Mouse (Mus musculus): ENCODE data around the gene Shld2. TPM values are rescaled to one million over a fixed set of nuclear protein-coding genes. Genes with fewer than 3 reads are reported as not detected.

Gene Shld2
- polyA plus RNA-seq, 1 experiment from 2014 or later = 5.9 TPM

- no peak overlapping the region for H3K4me3 ChIP-seq
- peak overlapping the region; percentile 41; the same call in 1 of the 2 replicates for H3K27ac ChIP-seq (replicated peaks)
- no peak overlapping the region for H3K9ac ChIP-seq
- H3K27me3 ChIP-seq (replicated peaks) = peaks cover 32% of the 10 kb centered on the region
- H3K9me3 ChIP-seq = no peaks in the 10 kb centered on the region
- 49% methylated on average over 6 of the region's 6 CpGs for WGBS
- no peak for ATAC-seq (ENCODE audit: extremely low read depth, insufficient number of reproducible peaks, low FRiP score, low TSS enrichment)
- peaks cover 13% of the 10 kb centered on the region for H3K4me1 ChIP-seq
- H3K36me3 ChIP-seq = no peaks in the 10 kb centered on the region
- H3K4me2 ChIP-seq = no peak overlapping the region
These were observed 94.7 kb downstream of the Shld2 start for GRCm38 (mm10) chr14:34215451-34216127.

DNA sequence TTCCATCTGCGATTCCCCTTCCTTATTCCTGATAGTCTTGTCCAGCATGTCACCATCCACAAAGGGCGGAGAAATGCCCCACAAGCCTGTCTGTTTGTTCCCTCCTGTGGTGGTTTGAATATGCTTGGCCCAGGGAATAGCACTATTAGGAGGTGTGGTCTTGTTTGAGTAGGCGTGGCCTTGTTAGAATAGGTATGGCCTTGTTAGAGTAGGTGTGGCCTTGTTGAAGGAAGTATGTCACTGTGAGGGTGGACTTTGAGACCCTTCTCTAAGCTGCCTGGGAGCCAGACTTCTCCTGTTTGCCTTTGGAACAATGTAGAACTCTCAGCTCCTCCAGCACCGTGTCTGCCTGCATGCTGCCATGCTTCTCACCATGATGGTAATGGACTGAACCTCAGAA, 100.4 kb downstream of the Shld2 start:
- 79% methylated on average over 4 of the region's 4 CpGs for WGBS

DNA sequence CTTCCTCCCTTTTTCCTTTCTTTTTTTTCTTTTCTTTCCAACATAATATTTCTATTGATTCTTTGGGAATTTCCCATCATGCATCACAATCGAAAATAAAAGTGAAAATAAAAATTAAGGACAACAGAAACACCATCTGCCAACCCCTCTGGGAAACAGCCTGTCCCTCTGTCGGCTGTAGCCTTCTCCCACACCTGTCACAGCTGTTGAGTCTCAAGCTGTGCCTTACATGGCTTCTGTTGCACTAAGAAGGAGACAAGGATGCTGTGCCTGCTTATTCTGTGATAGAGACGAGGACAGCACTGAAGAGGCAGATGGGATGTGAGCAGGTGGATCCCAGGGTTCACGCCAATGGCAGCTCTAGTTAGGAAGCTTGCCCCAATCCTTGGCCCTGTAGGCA, 101.2 kb downstream of the Shld2 start:
- H3K4me1 ChIP-seq = no peaks in the 10 kb centered on the region
- H3K9me3 ChIP-seq = no peaks in the 10 kb centered on the region
- no peak overlapping the region for H3K4me3 ChIP-seq
- H3K9ac ChIP-seq = no peak overlapping the region
- H3K27me3 ChIP-seq (replicated peaks) = peaks cover 5% of the 10 kb centered on the region
- no peak overlapping the region for H3K4me2 ChIP-seq
- H3K36me3 ChIP-seq = no peaks in the 10 kb centered on the region
- 56% methylated on average over 4 of the region's 4 CpGs for WGBS
- no peak for ATAC-seq (ENCODE audit: extremely low read depth, insufficient number of reproducible peaks, low FRiP score, low TSS enrichment)
- no peak overlapping the region for H3K27ac ChIP-seq (replicated peaks)

More for the DNA sequence above, 100.4 kb downstream of the Shld2 start:
- no peak for ATAC-seq (ENCODE audit: extremely low read depth, insufficient number of reproducible peaks, low FRiP score, low TSS enrichment)
- Histone ChIP-seq H3K4me2 (no peak overlapping the region), H3K9ac (no peak overlapping the region), H3K36me3 (no peaks in the 10 kb centered on the region), H3K27ac (replicated peaks) (no peak overlapping the region), H3K27me3 (replicated peaks) (peaks cover 5% of the 10 kb centered on the region), H3K4me1 (no peaks in the 10 kb centered on the region), H3K4me3 (no peak overlapping the region), H3K9me3 (no peaks in the 10 kb centered on the region)

GRCm38 (mm10) chr14:34208651-34209050, 101.6 kb downstream of the Shld2 start:
- Histone ChIP-seq H3K9me3 (no peaks in the 10 kb centered on the region), H3K36me3 (no peaks in the 10 kb centered on the region), H3K4me3 (no peak overlapping the region), H3K4me1 (no peaks in the 10 kb centered on the region), H3K9ac (no peak overlapping the region), H3K4me2 (no peak overlapping the region), H3K27me3 (replicated peaks) (peaks cover 9% of the 10 kb centered on the region), H3K27ac (replicated peaks) (no peak overlapping the region)
- 39% methylated on average over 2 of the region's 2 CpGs for WGBS
- ATAC-seq (ENCODE audit: extremely low read depth, insufficient number of reproducible peaks, low FRiP score, low TSS enrichment) = no peak

GRCm38 (mm10) chr14:34207996-34208395, 102.3 kb downstream of the Shld2 start:
- WGBS = 66% methylated on average over 6 of the region's 6 CpGs
- Histone ChIP-seq H3K4me3 (no peak overlapping the region), H3K27me3 (replicated peaks) (peaks cover 15% of the 10 kb centered on the region), H3K9ac (no peak overlapping the region), H3K4me1 (no peaks in the 10 kb centered on the region), H3K9me3 (no peaks in the 10 kb centered on the region), H3K4me2 (no peak overlapping the region), H3K27ac (replicated peaks) (no peak overlapping the region), H3K36me3 (no peaks in the 10 kb centered on the region)
- ATAC-seq (ENCODE audit: extremely low read depth, insufficient number of reproducible peaks, low FRiP score, low TSS enrichment) = no peak

DNA sequence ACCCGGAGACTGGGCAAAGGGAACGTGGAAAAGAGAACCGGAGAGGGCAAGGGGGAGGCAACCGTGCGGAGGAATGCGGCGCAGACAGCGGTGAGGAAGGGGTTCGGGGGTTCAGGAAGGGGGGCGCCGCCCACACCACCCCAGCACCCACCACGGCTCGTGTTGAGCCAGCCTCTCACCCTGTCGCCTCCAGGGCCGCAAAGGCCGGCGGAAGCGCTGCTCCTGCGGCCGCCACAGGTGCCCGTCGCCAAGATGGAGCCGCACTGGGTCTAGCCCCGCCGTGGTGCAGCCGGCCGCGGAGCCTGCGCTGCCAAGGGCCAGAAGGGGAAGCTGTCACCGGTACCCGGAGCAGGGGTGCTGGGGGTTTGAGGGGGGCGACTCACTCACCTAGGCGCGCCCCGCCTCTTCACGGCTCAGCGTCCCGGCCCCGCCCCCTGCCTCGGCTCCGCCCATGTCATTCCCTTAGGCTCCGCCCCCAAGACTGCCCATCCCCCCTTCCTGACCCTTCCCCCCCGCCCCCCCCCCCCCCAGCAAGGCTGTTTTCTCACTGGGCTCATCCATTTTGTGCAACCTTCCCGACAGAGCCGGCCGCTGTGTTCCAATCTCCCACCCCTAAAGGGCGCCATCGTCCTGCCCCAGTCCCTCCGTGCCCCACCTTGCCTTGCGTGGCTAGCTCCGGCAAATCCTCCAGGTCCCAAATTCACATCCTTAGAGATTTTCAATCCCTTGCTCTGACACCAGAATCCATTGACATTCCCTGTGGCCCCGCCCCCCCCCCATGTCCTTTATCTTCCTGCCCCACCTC, 108.9 kb downstream of the Shld2 start, which contains the start of gene Gprin2:
Gene Gprin2 (minus strand): TSS at position 423 of the 805 bp plus-strand sequence.
- H3K4me1 ChIP-seq = peaks cover 5% of the 10 kb centered on the region
- no peak within 1 kb of the TSS for H3K27ac ChIP-seq (replicated peaks)
- peak within 1 kb of the TSS; percentile 77 for H3K4me3 ChIP-seq
- H3K9me3 ChIP-seq = no peaks in the 10 kb centered on the region
- H3K9ac ChIP-seq = peak within 1 kb of the TSS; percentile 82
- 3% methylated on average over 30 of the region's 52 CpGs for WGBS
- H3K27me3 ChIP-seq (replicated peaks) = peaks cover 57% of the 10 kb centered on the region
- peak; percentile 56 for ATAC-seq (ENCODE audit: extremely low read depth, insufficient number of reproducible peaks, low FRiP score, low TSS enrichment)
- peak within 1 kb of the TSS; percentile 98 for H3K4me2 ChIP-seq
- H3K36me3 ChIP-seq = no peaks in the 10 kb centered on the region

- no peaks in the 10 kb centered on the region for H3K36me3 ChIP-seq
- H3K4me3 ChIP-seq = peak overlapping the region; percentile 77
- H3K4me2 ChIP-seq = peak overlapping the region; percentile 98
- ATAC-seq (ENCODE audit: extremely low read depth, insufficient number of reproducible peaks, low FRiP score, low TSS enrichment) = 0 out of 2 replicates have a peak, but pooled peaks have one; percentile 21
- H3K9me3 ChIP-seq = no peaks in the 10 kb centered on the region
- no peak overlapping the region for H3K27ac ChIP-seq (replicated peaks)
- H3K9ac ChIP-seq = peak overlapping the region; percentile 82
- WGBS = 8% methylated on average over 19 of the region's 19 CpGs
- peaks cover 5% of the 10 kb centered on the region for H3K4me1 ChIP-seq
- peaks cover 57% of the 10 kb centered on the region for H3K27me3 ChIP-seq (replicated peaks)
These were observed 109.5 kb downstream of the Shld2 start for GRCm38 (mm10) chr14:34200738-34201230.

DNA sequence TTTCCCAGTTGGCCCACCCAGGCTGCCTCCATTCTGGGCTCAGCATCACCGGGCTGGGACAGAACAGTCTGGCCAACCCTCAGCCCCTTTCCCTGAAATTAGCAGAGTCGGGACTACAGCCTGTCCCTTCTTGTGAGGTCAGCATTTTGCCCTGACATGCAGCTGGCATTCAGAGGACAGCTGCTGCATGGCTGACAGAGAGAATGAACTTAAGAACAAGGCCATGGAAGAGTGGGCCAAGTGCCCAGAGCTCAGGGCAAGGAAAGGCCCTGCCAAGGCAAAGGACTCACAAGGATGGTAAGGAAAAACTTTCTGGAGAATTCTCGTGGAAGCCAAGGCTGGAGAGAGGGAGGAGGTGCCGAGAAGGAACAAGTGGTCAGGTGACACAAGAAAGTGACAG, 113.6 kb downstream of the Shld2 start:
- Histone ChIP-seq H3K27ac (replicated peaks) (no peak overlapping the region), H3K36me3 (no peaks in the 10 kb centered on the region), H3K4me1 (peaks cover 11% of the 10 kb centered on the region), H3K27me3 (replicated peaks) (peaks cover 49% of the 10 kb centered on the region), H3K4me2 (no peak overlapping the region), H3K9me3 (no peaks in the 10 kb centered on the region), H3K9ac (no peak overlapping the region), H3K4me3 (no peak overlapping the region)
- ATAC-seq (ENCODE audit: extremely low read depth, insufficient number of reproducible peaks, low FRiP score, low TSS enrichment) = no peak
- 43% methylated on average over 4 of the region's 4 CpGs for WGBS

- H3K4me3 ChIP-seq = no peak overlapping the region
- no peak overlapping the region for H3K4me2 ChIP-seq
- peaks cover 7% of the 10 kb centered on the region for H3K4me1 ChIP-seq
- H3K27me3 ChIP-seq (replicated peaks) = peaks cover 39% of the 10 kb centered on the region
- H3K36me3 ChIP-seq = no peaks in the 10 kb centered on the region
- no peak overlapping the region for H3K9ac ChIP-seq
- no peak for ATAC-seq (ENCODE audit: extremely low read depth, insufficient number of reproducible peaks, low FRiP score, low TSS enrichment)
- WGBS = 86% methylated on average over 15 of the region's 15 CpGs
- no peak overlapping the region for H3K27ac ChIP-seq (replicated peaks)
- no peaks in the 10 kb centered on the region for H3K9me3 ChIP-seq
These were observed 114.8 kb downstream of the Shld2 start for GRCm38 (mm10) chr14:34195466-34195865.

DNA sequence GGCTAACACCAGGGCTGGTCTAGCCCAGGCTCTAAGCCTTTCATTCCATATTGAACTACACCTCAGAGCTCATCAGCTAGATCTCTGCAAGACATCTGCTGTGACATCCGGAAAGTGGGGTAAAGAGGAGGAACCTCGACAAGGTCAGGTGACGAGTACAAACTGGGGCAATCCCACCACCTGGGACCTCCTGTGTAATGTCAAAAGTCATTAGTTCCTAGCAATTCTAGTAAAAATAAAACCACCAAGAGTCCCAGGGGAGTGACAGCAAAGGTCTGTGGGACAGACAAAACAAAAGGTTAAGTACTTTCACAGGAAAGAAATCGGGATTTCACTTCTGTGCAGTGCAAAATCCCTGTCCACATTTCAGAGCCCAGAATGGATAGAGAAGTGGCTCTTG, 116.4 kb downstream of the Shld2 start:
- peaks cover 24% of the 10 kb centered on the region for H3K27me3 ChIP-seq (replicated peaks)
- H3K36me3 ChIP-seq = no peaks in the 10 kb centered on the region
- H3K9me3 ChIP-seq = no peaks in the 10 kb centered on the region
- no peak overlapping the region for H3K4me2 ChIP-seq
- WGBS = 80% methylated on average over 4 of the region's 4 CpGs
- no peak for ATAC-seq (ENCODE audit: extremely low read depth, insufficient number of reproducible peaks, low FRiP score, low TSS enrichment)
- no peak overlapping the region for H3K9ac ChIP-seq
- peaks cover 6% of the 10 kb centered on the region for H3K4me1 ChIP-seq
- H3K27ac ChIP-seq (replicated peaks) = no peak overlapping the region
- H3K4me3 ChIP-seq = no peak overlapping the region

- peak overlapping the region; percentile 37; the same call in 1 of the 2 replicates for H3K27ac ChIP-seq (replicated peaks)
- H3K4me1 ChIP-seq = peaks cover 6% of the 10 kb centered on the region
- no peak overlapping the region for H3K4me2 ChIP-seq
- peaks cover 12% of the 10 kb centered on the region for H3K27me3 ChIP-seq (replicated peaks)
- H3K4me3 ChIP-seq = no peak overlapping the region
- no peaks in the 10 kb centered on the region for H3K36me3 ChIP-seq
- 59% methylated on average over 7 of the region's 7 CpGs for WGBS
- H3K9me3 ChIP-seq = no peaks in the 10 kb centered on the region
- H3K9ac ChIP-seq = no peak overlapping the region
- ATAC-seq (ENCODE audit: extremely low read depth, insufficient number of reproducible peaks, low FRiP score, low TSS enrichment) = peak; percentile 70
These were observed 119.9 kb downstream of the Shld2 start for GRCm38 (mm10) chr14:34190361-34190760.

Data from heart, embryonic 13.5 days (tissue).